Mouse (Mus musculus): ENCODE data around the gene Rims1. TPM values are rescaled to one million over a fixed set of nuclear protein-coding genes. Genes with fewer than 3 reads are reported as not detected.

The Rims1 gene
- total RNA-seq, 2 experiments from 2014 or later = 0.20 to 0.41 TPM

DNA sequence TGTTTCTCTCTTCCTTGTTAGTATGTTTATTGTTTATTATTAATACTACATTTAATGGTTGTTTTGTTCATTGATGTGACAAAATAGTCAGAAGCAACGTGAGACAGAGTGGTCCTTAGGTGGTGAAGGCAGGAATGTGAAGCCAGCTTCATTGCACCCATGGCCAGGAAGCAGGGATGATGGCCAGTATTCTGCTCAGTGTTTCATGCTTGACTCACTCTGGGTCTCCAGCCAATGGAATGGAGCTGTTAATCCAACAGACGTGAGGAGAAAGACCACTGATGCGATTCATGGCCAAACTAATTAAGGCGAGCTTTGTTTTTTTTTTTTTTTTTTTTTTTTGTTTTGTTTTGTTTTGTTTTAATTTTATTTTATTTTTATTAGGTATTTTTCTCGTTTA, 535.7 kb downstream of the Rims1 start:
- DNase-seq = no peak
- intact Hi-C loops (cut with DNase I; ENCODE audit: low total_unique reads) = loop anchor here (5.0 kb wide), 1 partner anchor 998 kb away; no protein-coding TSS in a partner anchor

- intact Hi-C loops (cut with DNase I; ENCODE audit: low total_unique reads) = loop anchor here (5.0 to 10.0 kb wide), 2 partner anchors 856 to 1054 kb away; partner anchors contain the start of gene Tmem14a
- DNase-seq = peak; percentile 66
These were observed 537.0 kb downstream of the Rims1 start for GRCm38 (mm10) chr1:22268581-22269359.

- intact Hi-C loops (cut with DNase I; ENCODE audit: low total_unique reads) = loop anchor here (5.0 to 10.0 kb wide), 2 partner anchors 854 to 1052 kb away; partner anchors contain the start of gene Tmem14a
- no peak for DNase-seq
These were observed 539.3 kb downstream of the Rims1 start for GRCm38 (mm10) chr1:22266491-22266890.

- DNase-seq = no peak
- intact Hi-C loops (cut with DNase I; ENCODE audit: low total_unique reads) = loop anchor here (5.0 to 10.0 kb wide), 2 partner anchors 853 to 1051 kb away; partner anchors contain the start of gene Tmem14a
These were observed 540.3 kb downstream of the Rims1 start for GRCm38 (mm10) chr1:22265528-22265927.

DNA sequence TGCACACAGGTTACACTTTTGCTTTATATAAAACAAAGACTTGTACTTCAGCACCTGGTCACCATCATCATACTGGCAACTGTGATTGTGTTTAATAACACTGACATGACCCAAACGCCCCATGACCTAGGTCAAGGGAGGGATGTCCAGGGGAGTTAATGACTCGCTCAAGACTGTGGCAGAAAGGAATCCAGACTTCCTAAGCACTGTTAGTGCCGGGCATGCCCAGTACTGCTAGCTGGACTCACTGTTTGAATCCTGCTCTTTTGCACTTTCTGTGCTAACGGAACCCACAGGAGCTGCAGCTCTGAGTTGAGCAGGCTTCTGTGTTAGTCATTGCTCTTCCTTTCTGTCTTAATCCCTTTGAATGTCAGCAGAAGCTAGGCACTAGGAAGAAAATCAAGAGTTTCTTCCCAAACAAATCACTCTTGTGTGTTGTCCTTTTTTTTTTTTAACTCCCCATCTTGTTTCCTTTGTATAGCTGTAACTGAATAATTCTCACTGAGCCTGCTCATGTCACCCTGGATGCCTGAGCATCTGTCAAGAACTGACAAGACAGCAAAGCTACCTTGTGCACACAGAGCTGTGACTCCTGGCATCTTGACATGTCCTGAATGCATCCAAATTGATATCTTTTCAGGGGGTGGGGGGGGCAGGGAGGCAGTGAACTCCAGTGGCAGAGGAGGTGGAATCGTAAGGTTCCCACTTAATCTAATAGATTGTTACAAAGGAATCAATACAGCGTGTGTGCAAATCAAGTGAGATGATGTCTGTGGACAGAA, 543.4 kb downstream of the Rims1 start:
- no peak for DNase-seq
- intact Hi-C loops (cut with DNase I; ENCODE audit: low total_unique reads) = loop anchor here (10.0 kb wide), 1 partner anchor 1048 kb away; the partner anchor contains the start of gene Tmem14a

GRCm38 (mm10) chr1:22261702-22262101, 544.1 kb downstream of the Rims1 start:
- intact Hi-C loops (cut with DNase I; ENCODE audit: low total_unique reads) = loop anchor here (10.0 kb wide), 1 partner anchor 1047 kb away; the partner anchor contains the start of gene Tmem14a
- no peak for DNase-seq

DNA sequence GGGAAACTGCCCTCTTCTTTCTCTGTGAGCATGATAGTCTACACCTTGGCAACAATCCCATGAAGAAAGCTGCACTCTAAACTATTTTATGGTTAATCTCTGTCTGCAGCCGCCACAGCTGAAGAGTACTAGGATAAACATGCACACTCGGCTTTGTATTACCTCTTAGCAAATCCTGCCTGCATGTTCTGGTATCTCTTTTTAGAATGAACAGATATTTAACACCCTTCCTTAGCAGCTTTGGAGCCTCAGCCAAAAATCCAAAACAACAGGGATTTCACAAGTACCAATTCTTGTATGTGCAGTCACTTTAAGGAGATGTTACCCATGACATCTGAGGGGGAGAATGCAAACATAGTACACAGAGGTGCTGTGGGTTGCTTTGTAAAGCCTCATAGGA, 545.5 kb downstream of the Rims1 start:
- intact Hi-C loops (cut with DNase I; ENCODE audit: low total_unique reads) = loop anchor here (10.0 kb wide), 1 partner anchor 1045 kb away; the partner anchor contains the start of gene Tmem14a
- DNase-seq = no peak

DNA sequence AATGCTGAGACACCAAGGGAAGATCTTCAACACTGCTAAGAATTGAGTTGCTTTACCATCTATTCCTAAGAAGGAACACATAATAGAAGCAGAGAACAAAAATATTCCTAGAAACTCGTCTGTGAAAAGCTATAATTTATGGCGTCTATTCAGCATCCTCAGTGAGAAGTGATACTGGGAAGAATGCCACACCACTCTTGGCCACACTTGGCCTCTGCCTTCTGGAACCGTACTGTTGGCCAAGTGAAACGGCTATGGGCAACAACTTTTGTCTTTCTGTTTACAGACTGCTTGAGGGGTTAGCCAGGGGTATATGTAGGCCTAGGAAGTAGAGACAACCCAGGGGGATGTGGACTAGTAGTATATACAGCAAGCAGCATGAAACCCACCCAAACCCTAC, 547.4 kb downstream of the Rims1 start:
- DNase-seq = no peak
- intact Hi-C loops (cut with DNase I; ENCODE audit: low total_unique reads) = no loop called here

- no peak for DNase-seq
- intact Hi-C loops (cut with DNase I; ENCODE audit: low total_unique reads) = no loop called here
These were observed 551.5 kb downstream of the Rims1 start for GRCm38 (mm10) chr1:22254278-22254677.

GRCm38 (mm10) chr1:22252873-22253272, 552.9 kb downstream of the Rims1 start:
- no peak for DNase-seq
- intact Hi-C loops (cut with DNase I; ENCODE audit: low total_unique reads) = no loop called here

GRCm38 (mm10) chr1:22248898-22249386, 556.9 kb downstream of the Rims1 start:
- no peak for DNase-seq
- intact Hi-C loops (cut with DNase I; ENCODE audit: low total_unique reads) = no loop called here

- no peak for DNase-seq
- intact Hi-C loops (cut with DNase I; ENCODE audit: low total_unique reads) = no loop called here
These were observed 560.0 kb downstream of the Rims1 start for GRCm38 (mm10) chr1:22245748-22246147.
